Mouse (Mus musculus): ENCODE data around the gene Dhcr24. TPM values are rescaled to one million over a fixed set of nuclear protein-coding genes. Genes with fewer than 3 reads are reported as not detected.

The Dhcr24 gene
- total RNA-seq, 4 experiments from 2014 or later: 92.7 to 121 (median 102) TPM

DNA sequence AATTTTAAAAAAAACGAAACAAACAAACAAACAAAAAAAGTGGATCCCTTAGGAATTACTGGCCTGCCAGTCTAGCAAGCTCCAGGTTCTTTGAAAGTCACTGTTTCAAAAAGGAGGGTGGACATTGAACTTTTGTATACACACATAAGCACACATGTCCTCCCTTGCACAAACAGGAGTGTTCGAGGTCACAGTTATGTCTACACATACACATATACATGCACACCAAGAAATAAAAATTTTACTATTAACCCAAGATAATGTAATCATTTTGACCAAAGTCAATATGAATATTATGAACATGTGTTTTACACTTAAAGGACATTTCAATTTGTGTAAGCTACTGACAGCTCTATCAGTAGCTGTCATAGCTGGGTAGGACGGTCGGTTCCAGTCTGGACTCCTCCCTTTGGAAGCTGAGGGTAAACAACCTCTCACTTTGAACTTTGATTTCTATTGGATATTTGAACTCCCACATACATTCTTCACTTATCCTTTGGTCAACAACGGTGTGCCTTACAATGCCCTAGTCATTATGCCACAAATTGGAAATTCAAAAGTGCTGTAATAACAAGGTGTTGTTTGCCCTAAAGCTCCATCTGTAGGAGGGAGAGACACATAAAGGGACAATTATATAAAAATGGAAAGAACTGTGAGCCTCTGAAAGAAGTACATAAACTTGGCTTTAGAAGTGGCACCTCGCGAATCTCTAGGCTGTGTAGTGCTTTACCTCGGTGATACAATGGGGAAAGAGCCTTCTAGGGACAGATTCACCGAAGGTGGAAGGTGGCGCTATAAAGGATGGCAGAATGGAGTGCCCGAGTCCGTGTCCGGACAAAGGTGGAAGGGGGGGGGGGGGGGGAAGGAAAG lies 1.3 kb upstream of the Dhcr24 start:
- no peak for DNase-seq (ENCODE audit: low spot score in 2 of 2)

DNA sequence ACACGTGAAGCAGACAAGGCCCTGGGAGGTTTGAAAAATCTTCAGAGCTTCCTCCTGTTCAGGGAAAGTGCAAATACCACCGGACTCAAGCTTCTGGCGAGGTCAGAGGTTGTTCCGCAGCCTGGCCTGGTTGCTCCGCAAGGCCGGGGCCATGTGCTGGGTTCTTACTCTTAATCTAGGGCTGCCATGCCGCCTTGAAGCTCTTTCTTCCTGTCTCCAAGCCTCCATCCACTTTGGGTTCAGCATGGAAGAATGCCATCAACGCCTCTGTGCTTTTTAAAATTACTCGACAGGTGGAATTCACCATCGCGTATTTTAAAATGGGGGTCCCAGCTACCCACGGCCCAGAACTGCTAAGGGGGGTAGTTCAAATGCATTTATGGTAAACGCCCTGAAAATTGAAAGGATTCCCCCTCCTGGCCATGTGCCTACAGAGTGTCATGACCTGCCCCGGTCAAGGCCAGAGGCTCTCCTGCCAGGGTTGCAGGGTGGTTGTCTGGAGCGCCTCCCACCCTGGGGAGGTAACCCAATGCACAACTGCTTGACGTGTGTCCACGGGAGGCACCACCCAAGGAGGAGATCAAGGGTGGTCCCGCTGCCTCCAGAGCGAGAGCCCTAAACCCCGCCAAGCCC lies 509 bp upstream of the Dhcr24 start:
- DNase-seq (ENCODE audit: low spot score in 2 of 2): no peak

- DNase-seq (ENCODE audit: low spot score in 2 of 2): no peak
These were observed 1.2 kb downstream of the Dhcr24 start for GRCm38 (mm10) chr4:106562006-106562405.

DNA sequence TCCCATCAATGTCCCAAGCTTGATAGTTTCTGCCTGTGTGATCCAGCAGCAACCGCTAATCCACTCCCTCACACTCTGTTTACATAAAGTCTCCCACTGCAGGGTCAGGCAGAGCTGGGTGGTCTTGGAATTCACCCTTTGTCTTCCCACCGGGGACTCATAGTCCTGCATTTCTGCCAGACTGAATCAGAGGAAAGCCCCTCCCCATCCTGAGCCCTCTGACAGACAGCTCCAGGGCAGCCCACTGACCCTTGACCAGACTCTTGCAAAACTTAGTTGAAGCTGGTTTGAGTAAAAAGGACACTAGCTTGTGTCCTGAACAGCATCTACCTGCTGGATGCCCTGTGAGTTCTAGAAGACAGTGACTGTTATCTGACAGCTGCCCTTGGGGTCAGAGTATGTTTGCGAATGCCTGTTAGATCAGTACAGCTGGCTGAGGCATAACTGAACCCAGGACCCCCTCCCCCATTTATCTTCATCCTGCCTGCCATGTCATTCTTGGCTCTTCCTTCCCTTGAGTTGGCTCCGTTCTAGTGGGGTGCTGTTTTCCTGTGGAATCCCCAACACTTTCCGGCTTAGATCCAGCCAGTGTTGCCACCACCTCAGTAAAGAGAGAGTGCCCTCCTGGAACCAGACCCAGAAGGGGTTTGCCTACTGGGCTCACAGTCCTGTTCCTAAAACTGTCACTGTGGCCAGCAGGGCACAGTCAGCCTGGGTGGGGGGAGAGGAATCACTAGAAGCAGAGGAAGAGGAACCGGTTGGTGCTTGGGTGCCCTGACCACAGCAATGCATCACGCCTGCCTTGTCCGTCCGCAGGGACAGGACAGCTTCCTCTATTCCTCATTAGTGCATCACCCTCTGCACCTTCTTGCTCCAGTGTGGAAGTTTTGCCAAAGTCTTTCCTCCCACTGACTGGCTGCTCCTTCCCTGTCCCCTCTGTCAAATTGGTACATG lies 2.3 kb downstream of the Dhcr24 start:
- DNase-seq (ENCODE audit: low spot score in 2 of 2): no peak

- DNase-seq (ENCODE audit: low spot score in 2 of 2): no peak
These were observed 3.3 kb downstream of the Dhcr24 start for GRCm38 (mm10) chr4:106564161-106564560.

DNA sequence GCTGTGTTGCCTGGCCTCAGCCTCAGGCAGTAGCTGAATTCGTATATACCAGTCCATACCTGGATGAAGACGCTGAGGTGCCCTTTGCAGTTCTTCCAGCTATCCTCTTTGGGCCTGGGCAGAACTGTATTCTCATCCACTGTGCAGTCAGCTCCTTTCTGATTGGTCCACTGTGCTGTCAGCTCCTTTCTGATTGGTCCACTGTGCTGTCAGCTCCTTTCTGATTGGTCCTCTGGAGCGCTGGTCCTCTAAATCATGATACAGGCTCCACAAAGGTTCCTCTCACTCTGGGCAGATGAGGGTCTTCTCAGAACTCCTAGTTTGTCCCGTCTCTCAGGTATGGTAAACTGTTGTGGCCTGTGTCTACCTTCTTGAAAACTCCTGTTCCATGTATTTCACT lies 8.8 kb downstream of the Dhcr24 start:
- DNase-seq (ENCODE audit: low spot score in 2 of 2): no peak

GRCm38 (mm10) chr4:106571081-106571724 lies 10.4 kb downstream of the Dhcr24 start:
- DNase-seq (ENCODE audit: low spot score in 2 of 2): no peak

DNA sequence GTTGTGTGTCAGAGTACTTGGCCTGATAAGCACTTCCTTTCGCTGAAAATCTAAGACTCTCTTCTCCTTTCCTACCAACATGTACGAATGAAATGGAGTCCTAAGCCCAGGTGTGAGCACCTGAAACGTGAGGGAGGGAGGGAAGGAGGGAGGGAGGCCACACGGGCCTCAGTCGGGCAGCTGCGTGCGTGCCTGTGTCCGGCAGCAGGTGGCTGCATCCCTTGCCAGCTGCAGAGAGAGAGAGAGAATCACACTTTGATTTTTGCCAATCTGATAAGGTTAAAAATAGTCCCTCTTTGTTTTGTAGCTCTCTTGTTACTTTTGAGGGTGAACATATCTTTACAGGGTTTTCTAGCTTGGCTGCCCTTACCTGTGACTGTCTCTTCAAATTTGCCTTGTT lies 14.2 kb downstream of the Dhcr24 start:
- DNase-seq (ENCODE audit: low spot score in 2 of 2): no peak

GRCm38 (mm10) chr4:106577511-106577910 lies 16.7 kb downstream of the Dhcr24 start:
- DNase-seq (ENCODE audit: low spot score in 2 of 2): no peak

DNA sequence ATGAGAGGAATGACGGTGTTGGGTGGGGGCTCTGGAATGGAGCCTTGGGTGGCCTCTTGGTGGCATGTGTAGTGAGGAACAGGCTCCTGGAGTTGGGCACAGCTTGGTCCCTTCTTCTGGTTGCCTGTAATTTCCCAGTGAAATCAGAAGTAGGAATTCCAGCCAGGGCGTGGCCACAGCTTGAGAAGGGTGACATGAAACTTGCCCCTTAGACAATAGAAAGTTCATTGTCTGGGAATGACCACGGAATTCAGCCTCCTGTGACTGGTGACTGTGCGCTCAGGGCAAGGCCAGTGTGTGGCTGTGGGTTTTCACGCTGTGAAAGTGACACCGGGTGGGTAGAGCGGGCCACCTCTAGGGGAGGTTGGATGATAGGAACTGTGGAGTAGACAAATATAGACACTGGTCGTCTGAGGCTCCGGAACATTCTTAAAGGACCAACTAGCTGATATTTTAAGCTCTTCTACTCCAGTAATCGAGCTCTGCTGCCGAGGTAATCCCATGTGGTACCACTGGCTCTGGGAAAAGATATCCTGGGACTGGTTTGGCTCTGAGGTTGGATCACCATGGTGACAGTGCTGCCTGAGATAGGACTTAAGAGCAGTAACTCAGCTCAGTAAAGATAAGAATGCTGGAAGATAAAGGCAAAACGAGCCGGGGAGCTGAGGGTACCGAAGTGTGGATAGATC lies 20.5 kb downstream of the Dhcr24 start:
- no peak for DNase-seq (ENCODE audit: low spot score in 2 of 2)

GRCm38 (mm10) chr4:106581865-106582204 lies 21.0 kb downstream of the Dhcr24 start:
- no peak for DNase-seq (ENCODE audit: low spot score in 2 of 2)

- no peak for DNase-seq (ENCODE audit: low spot score in 2 of 2)
These were observed 21.8 kb downstream of the Dhcr24 start for GRCm38 (mm10) chr4:106582428-106583153.

- no peak for DNase-seq (ENCODE audit: low spot score in 2 of 2)
These were observed 23.8 kb downstream of the Dhcr24 start for GRCm38 (mm10) chr4:106584665-106585064.

DNA sequence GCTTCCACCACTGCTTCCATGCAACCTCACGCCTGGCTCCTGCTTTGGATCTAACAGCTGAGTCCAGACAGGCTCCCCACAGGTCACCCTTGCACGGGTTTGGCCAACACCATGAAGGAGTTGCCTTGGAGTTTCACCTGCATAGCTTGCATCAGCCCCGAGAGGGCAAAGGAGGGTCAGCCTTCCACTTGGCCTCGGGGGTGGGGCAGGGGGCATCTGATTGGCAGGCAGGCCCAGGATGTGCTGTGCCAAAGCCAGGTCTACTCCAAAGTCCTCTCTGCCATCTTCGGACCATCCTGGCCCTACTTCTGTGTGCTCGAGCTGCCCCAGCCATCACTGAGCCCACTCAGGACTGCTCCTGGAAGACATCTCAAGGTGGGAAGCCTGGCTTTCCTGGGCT lies 26.2 kb downstream of the Dhcr24 start:
- DNase-seq (ENCODE audit: low spot score in 2 of 2): no peak

- no peak for DNase-seq (ENCODE audit: low spot score in 2 of 2)
These were observed 29.3 kb downstream of the Dhcr24 start for GRCm38 (mm10) chr4:106590142-106590541.

GRCm38 (mm10) chr4:106590871-106591270 lies 30.0 kb downstream of the Dhcr24 start:
- no peak for DNase-seq (ENCODE audit: low spot score in 2 of 2)

DNA sequence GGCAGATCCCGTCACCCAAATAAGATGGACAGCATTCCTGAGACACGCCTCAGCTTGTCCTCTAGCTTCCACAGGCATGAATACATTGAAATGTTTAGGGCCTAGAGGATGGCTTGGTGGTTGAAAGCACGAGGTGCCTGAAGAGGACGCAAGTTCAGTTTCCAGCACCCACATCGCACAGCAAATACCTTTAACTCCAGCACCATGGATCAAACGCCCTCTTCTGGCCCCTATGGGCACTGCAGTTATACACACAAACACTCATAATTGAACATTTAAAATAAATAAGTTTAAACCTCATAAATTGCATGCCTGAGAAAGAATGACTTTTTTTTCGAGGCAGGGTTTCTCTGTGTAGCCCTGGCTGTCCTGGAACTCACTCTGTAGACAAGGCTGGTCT lies 32.8 kb downstream of the Dhcr24 start:
- no peak for DNase-seq (ENCODE audit: low spot score in 2 of 2)

DNA sequence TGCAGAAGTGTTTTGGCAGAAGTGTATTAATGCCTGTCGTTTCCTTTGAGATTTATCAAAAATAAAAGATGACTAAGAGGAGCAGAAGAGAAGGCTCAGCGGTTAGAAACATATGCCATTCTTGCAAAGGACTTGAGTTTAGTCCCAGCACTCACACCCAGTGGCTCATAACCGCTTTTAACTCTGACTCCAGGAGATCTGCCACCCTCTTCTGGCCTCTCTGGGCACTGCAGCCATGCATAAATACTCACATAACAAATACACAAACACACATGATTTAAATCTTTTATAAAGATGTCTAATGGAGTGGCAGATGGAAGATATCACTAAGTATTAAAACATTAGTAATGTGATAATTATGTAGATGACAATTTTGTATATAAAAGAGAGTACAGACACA lies 35.4 kb downstream of the Dhcr24 start:
- no peak for DNase-seq (ENCODE audit: low spot score in 2 of 2)

DNA sequence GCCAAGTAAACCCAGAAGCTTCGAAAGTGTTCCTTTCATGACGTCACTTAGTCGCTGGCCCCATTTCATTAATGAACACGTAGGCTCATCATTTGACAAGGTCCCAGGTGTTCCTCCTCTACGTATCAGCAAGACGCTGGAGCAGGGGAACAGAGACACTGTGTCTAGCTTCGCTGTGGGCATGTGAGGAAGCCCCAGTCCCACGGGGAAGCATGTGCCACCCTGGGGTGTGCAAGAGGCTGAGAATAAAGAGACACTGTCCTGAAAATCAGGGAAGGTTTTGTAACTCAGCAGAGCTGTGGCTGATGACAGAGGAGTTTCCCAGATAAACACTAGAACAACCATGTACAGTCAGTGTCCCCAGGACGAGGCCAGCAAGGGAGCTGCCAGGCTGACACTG lies 36.2 kb downstream of the Dhcr24 start:
- no peak for DNase-seq (ENCODE audit: low spot score in 2 of 2)

DNA sequence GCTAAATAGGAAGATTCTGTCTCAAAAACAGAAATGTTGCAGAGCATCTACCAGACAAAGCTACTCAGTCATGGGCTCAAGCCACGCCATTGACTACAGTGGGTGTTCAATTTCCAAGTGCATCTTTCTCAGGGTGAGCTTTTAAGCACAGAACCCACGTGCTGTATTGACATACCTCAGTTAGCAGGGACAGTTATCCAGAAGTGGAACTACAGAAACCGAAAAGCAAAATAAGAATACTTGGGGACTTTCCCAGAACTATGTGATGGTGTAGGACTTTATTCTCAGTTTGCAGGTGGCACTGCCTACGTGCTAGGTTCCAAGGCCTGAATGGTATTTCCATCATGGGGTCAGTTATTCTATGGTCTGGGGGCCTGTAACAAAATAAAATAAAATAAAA lies 36.9 kb downstream of the Dhcr24 start:
- no peak for DNase-seq (ENCODE audit: low spot score in 2 of 2)

All from left cerebral cortex, adult 8-10 months (tissue).